Mouse (Mus musculus): ENCODE measurements around the gene Hist1h4b. TPM values are rescaled to one million over a fixed set of nuclear protein-coding genes. Genes with fewer than 3 reads are reported as not detected.

Hist1h4b gene
- polyA plus RNA-seq, 1 experiment, result 5.5 TPM

GRCm38 (mm10) chr13:23728472-23729191 lies 28.2 kb upstream of the Hist1h4b start:
- Histone ChIP-seq H3K4me3 (no peak overlapping the region), H3K27me3 (ENCODE audit: control insufficient read depth, insufficient read depth, insufficient read length) (no peaks in the 10 kb centered on the region), H3K4me2 (ENCODE audit: low read depth) (no peak overlapping the region)

GRCm38 (mm10) chr13:23729192-23729525 lies 27.7 kb upstream of the Hist1h4b start:
- H3K36me3 ChIP-seq (ENCODE audit: control insufficient read depth, insufficient read depth), result no peaks in the 10 kb centered on the region
- H3K4me2 ChIP-seq (ENCODE audit: low read depth), result no peak overlapping the region
- H3K27me3 ChIP-seq (ENCODE audit: control insufficient read depth, insufficient read depth, insufficient read length), result no peaks in the 10 kb centered on the region
- TF ChIP-seq POLR2A (IDR thresholded peaks at IDR 0.05; ENCODE audit: insufficient read length, low read depth), result no peak
- TF ChIP-seq CEBPB (IDR thresholded peaks at IDR 0.05; ENCODE audit: insufficient read depth, poor library complexity, severe bottlenecking), result no peak
- no peak for TF ChIP-seq USF1 (IDR thresholded peaks at IDR 0.05; ENCODE audit: low read depth)
- TF ChIP-seq E2F4 (IDR thresholded peaks at IDR 0.05; ENCODE audit: insufficient read depth), result no peak
- TF ChIP-seq MYOG (IDR thresholded peaks at IDR 0.05; ENCODE audit: control insufficient read depth in 1 of 3, insufficient read depth in 1 of 3, insufficient read length in 2 of 3, low read depth in 2 of 3), result no peak
- TF ChIP-seq TCF12 (IDR thresholded peaks at IDR 0.05; ENCODE audit: insufficient read depth, poor library complexity, severe bottlenecking), result no peak
- no peak for TF ChIP-seq TCF3 (IDR thresholded peaks at IDR 0.05; ENCODE audit: insufficient read length, low read depth)
- TF ChIP-seq MYOD1 (IDR thresholded peaks at IDR 0.05; ENCODE audit: control insufficient read depth in 1 of 3, insufficient read length in 2 of 3, low read depth in 2 of 3), result no peak
- TF ChIP-seq MAX (IDR thresholded peaks at IDR 0.05; ENCODE audit: low read depth), result no peak
- no peak for TF ChIP-seq SRF (IDR thresholded peaks at IDR 0.05; ENCODE audit: control insufficient read depth, insufficient read length, low read depth)
- no peak for TF ChIP-seq REST (IDR thresholded peaks at IDR 0.05; ENCODE audit: insufficient read depth, insufficient read length)
- no peak for TF ChIP-seq POLR2AphosphoS2 (IDR thresholded peaks at IDR 0.05; ENCODE audit: insufficient read length, low read depth)
- no peak overlapping the region for H3K4me3 ChIP-seq
- no peaks in the 10 kb centered on the region for H3K79me2 ChIP-seq (ENCODE audit: control insufficient read depth, insufficient read depth)
- H3ac ChIP-seq (ENCODE audit: control insufficient read depth, insufficient read length), result no peak overlapping the region

More at GRCm38 (mm10) chr13:23728472-23729191, 28.2 kb upstream of the Hist1h4b start:
- no peak overlapping the region for H3ac ChIP-seq (ENCODE audit: control insufficient read depth, insufficient read length)
- no peaks in the 10 kb centered on the region for H3K36me3 ChIP-seq (ENCODE audit: control insufficient read depth, insufficient read depth)
- no peaks in the 10 kb centered on the region for H3K79me2 ChIP-seq (ENCODE audit: control insufficient read depth, insufficient read depth)
- no peak for TF ChIP-seq TCF3 (IDR thresholded peaks at IDR 0.05; ENCODE audit: insufficient read length, low read depth)
- no peak for TF ChIP-seq MYOG (IDR thresholded peaks at IDR 0.05; ENCODE audit: control insufficient read depth in 1 of 3, insufficient read depth in 1 of 3, insufficient read length in 2 of 3, low read depth in 2 of 3)
- no peak for TF ChIP-seq MYOD1 (IDR thresholded peaks at IDR 0.05; ENCODE audit: control insufficient read depth in 1 of 3, insufficient read length in 2 of 3, low read depth in 2 of 3)
- TF ChIP-seq CEBPB (IDR thresholded peaks at IDR 0.05; ENCODE audit: insufficient read depth, poor library complexity, severe bottlenecking), result no peak
- no peak for TF ChIP-seq TCF12 (IDR thresholded peaks at IDR 0.05; ENCODE audit: insufficient read depth, poor library complexity, severe bottlenecking)
- no peak for TF ChIP-seq E2F4 (IDR thresholded peaks at IDR 0.05; ENCODE audit: insufficient read depth)
- TF ChIP-seq POLR2A (IDR thresholded peaks at IDR 0.05; ENCODE audit: insufficient read length, low read depth), result no peak
- TF ChIP-seq MAX (IDR thresholded peaks at IDR 0.05; ENCODE audit: low read depth), result no peak
- no peak for TF ChIP-seq POLR2AphosphoS2 (IDR thresholded peaks at IDR 0.05; ENCODE audit: insufficient read length, low read depth)
- no peak for TF ChIP-seq REST (IDR thresholded peaks at IDR 0.05; ENCODE audit: insufficient read depth, insufficient read length)
- no peak for TF ChIP-seq USF1 (IDR thresholded peaks at IDR 0.05; ENCODE audit: low read depth)

GRCm38 (mm10) chr13:23729706-23730105 lies 27.1 kb upstream of the Hist1h4b start:
- no peak overlapping the region for H3ac ChIP-seq (ENCODE audit: control insufficient read depth, insufficient read length)
- TF ChIP-seq E2F4 (IDR thresholded peaks at IDR 0.05; ENCODE audit: insufficient read depth) (no peak), USF1 (IDR thresholded peaks at IDR 0.05; ENCODE audit: low read depth) (no peak), POLR2AphosphoS2 (IDR thresholded peaks at IDR 0.05; ENCODE audit: insufficient read length, low read depth) (no peak), SRF (IDR thresholded peaks at IDR 0.05; ENCODE audit: control insufficient read depth, insufficient read length, low read depth) (no peak), POLR2A (IDR thresholded peaks at IDR 0.05; ENCODE audit: insufficient read length, low read depth) (no peak), TCF3 (IDR thresholded peaks at IDR 0.05; ENCODE audit: insufficient read length, low read depth) (no peak), MYOD1 (IDR thresholded peaks at IDR 0.05; ENCODE audit: control insufficient read depth in 1 of 3, insufficient read length in 2 of 3, low read depth in 2 of 3) (no peak), MAX (IDR thresholded peaks at IDR 0.05; ENCODE audit: low read depth) (no peak), MYOG (IDR thresholded peaks at IDR 0.05; ENCODE audit: control insufficient read depth in 1 of 3, insufficient read depth in 1 of 3, insufficient read length in 2 of 3, low read depth in 2 of 3) (no peak), TCF12 (IDR thresholded peaks at IDR 0.05; ENCODE audit: insufficient read depth, poor library complexity, severe bottlenecking) (no peak)
- H3K27me3 ChIP-seq (ENCODE audit: control insufficient read depth, insufficient read depth, insufficient read length), result no peaks in the 10 kb centered on the region
- H3K36me3 ChIP-seq (ENCODE audit: control insufficient read depth, insufficient read depth), result no peaks in the 10 kb centered on the region
- H3K4me2 ChIP-seq (ENCODE audit: low read depth), result no peak overlapping the region
- no peak overlapping the region for H3K4me3 ChIP-seq
- no peaks in the 10 kb centered on the region for H3K79me2 ChIP-seq (ENCODE audit: control insufficient read depth, insufficient read depth)

- Histone ChIP-seq H3K4me3 (no peak overlapping the region), H3K27me3 (ENCODE audit: control insufficient read depth, insufficient read depth, insufficient read length) (no peaks in the 10 kb centered on the region), H3K4me2 (ENCODE audit: low read depth) (no peak overlapping the region), H3K79me2 (ENCODE audit: control insufficient read depth, insufficient read depth) (no peaks in the 10 kb centered on the region), H3ac (ENCODE audit: control insufficient read depth, insufficient read length) (no peak overlapping the region), H3K36me3 (ENCODE audit: control insufficient read depth, insufficient read depth) (no peaks in the 10 kb centered on the region)
- TF ChIP-seq USF1 (IDR thresholded peaks at IDR 0.05; ENCODE audit: low read depth) (no peak), CEBPB (IDR thresholded peaks at IDR 0.05; ENCODE audit: insufficient read depth, poor library complexity, severe bottlenecking) (no peak), POLR2A (IDR thresholded peaks at IDR 0.05; ENCODE audit: insufficient read length, low read depth) (no peak)
Observed at GRCm38 (mm10) chr13:23730479-23730878, 26.3 kb upstream of the Hist1h4b start.

Data from myocyte (in vitro differentiated cells).